Mouse (Mus musculus): ENCODE results near the gene Prrg1.

Prrg1 gene

DNA sequence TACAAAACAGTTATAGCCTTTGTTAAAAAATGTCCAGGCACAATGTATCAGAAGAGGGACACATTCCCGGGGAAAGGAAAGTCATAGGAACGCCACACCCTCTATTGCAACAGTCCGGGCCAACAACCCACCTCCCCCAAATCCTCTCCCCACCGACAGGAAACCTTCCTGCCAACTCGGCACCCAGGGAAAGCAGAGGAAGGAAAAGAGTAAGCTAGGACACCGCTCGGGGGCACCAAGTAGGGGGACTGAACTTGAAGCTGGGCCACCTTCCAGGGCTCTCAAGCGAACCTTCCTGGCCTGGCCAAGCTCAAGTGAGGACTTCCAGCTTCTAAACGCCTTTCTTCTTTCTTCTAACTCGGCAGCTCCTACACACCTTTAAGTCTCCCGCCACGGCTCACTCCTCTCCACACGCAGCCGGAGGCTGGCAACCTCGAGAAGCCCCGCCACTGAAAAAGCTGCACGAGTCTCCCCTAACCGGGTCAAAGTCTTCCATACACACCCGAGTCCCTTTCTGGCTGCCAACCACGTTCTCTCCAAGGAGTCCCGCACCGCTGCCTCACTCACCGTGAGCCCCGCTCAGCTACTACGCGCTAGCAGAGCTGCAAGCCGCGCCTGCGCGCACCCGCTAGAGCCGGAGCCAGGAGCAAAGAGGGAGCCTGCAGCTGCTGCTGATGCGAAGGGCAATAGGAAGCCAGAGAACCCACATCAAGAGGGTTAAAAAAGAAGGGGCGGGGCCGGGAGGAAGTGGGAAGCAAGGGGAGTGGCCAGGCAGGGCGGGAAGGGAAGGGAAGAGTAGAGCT, at the start of gene Prrg1:
Gene Prrg1, minus strand, starts transcription at position 695 of the 803 bp plus-strand sequence.
- TF ChIP-seq GATA4 (IDR thresholded peaks at IDR 0.05; ENCODE audit: insufficient replicate concordance, low read length), result no peak

- TF ChIP-seq GATA4 (IDR thresholded peaks at IDR 0.05; ENCODE audit: insufficient replicate concordance, low read length), result no peak
These were observed 22.1 kb upstream of the Prrg1 start for GRCm38 (mm10) chrX:78605814-78606213.

GRCm38 (mm10) chrX:78593138-78593537, 9.4 kb upstream of the Prrg1 start:
- TF ChIP-seq GATA4 (IDR thresholded peaks at IDR 0.05; ENCODE audit: insufficient replicate concordance, low read length), result no peak

DNA sequence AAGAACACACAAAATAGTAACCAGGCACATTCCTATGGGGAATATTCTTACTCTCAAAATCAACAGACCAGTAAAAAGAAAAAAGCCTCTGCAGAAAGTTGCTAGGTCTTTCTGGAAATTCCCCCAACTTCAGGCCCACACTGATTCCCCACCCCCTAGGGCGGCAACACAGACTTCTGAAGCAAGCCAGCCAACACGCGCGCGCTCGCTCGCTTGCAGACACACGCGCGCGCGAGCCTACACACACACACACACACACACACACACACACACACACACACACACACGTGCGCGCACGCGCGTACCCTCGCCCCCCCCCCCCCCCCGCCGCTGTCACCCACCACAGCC, 868 bp downstream of the Prrg1 start:
- no peak for TF ChIP-seq GATA4 (IDR thresholded peaks at IDR 0.05; ENCODE audit: insufficient replicate concordance, low read length)

GRCm38 (mm10) chrX:78563451-78563850, 20.2 kb downstream of the Prrg1 start:
- TF ChIP-seq GATA4 (IDR thresholded peaks at IDR 0.05; ENCODE audit: insufficient replicate concordance, low read length), result no peak

- TF ChIP-seq GATA4 (IDR thresholded peaks at IDR 0.05; ENCODE audit: insufficient replicate concordance, low read length), result no peak
These were observed 30.3 kb downstream of the Prrg1 start for GRCm38 (mm10) chrX:78553399-78553798.

DNA sequence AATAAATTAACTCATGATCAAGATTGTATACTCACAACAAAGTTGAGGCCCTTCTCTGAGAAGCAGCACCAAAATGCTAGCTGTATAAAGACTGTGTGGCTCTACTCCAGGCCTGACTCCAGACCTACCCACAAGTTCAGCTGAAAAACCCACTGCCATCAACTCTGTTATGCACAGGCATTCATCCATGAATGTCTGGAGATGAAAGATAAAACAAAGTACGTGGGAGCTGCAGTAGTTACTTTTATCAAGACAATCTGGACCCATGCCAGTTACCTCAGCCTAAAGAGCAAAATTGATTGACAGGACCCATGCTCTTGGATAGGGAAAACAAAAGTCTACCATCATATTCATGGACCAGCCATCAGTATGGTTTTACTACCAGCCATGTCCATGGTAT, 31.0 kb downstream of the Prrg1 start:
- no peak for TF ChIP-seq GATA4 (IDR thresholded peaks at IDR 0.05; ENCODE audit: insufficient replicate concordance, low read length)

- TF ChIP-seq GATA4 (IDR thresholded peaks at IDR 0.05; ENCODE audit: insufficient replicate concordance, low read length), result no peak
These were observed 36.0 kb downstream of the Prrg1 start for GRCm38 (mm10) chrX:78547696-78548095.

- no peak for TF ChIP-seq GATA4 (IDR thresholded peaks at IDR 0.05; ENCODE audit: insufficient replicate concordance, low read length)
These were observed 44.0 kb downstream of the Prrg1 start for GRCm38 (mm10) chrX:78539734-78540133.

GRCm38 (mm10) chrX:78538632-78539316, 44.9 kb downstream of the Prrg1 start:
- TF ChIP-seq GATA4 (IDR thresholded peaks at IDR 0.05; ENCODE audit: insufficient replicate concordance, low read length), result no peak

GRCm38 (mm10) chrX:78518301-78518700, 65.4 kb downstream of the Prrg1 start:
- TF ChIP-seq GATA4 (IDR thresholded peaks at IDR 0.05; ENCODE audit: insufficient replicate concordance, low read length), result no peak

- no peak for TF ChIP-seq GATA4 (IDR thresholded peaks at IDR 0.05; ENCODE audit: insufficient replicate concordance, low read length)
These were observed 100.7 kb downstream of the Prrg1 start for GRCm38 (mm10) chrX:78482987-78483386.

DNA sequence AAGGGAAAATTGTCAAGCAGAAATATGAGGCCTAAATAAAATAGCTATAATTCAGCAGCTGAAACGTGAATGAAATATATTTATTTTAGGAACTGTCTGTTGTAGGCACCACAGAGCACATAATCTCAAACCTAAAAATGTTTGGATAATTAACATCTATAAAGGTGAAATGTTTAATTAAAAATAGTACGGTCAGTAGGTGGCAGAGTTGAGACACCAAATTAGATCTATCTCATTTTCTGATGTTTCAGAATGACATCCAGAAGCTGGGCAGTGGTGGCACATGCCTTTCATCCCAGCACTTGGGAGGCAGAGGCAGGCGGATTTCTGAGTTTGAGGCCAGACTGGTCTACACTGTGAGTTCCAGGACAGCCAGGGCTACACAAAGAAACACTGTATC, 104.0 kb downstream of the Prrg1 start:
- no peak for TF ChIP-seq GATA4 (IDR thresholded peaks at IDR 0.05; ENCODE audit: insufficient replicate concordance, low read length)

DNA sequence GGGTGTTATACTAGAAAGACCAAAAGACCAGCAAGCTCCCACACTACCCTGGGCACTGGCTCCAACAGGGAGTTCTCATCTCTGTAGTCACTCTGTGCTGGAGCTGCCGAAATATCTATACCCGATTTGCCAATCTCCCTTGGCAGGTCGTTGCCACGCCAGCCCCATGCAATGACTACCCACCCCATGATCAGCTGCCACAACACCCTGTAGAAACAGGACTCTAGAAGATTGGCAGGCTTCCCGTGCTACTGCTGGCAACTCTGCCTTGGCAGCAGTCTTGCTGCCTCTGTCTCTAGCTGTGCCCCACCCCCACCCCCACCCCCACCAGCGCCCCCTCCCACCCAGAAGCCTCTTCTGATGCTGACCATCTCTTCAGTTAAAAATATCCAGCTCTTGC, 149.3 kb downstream of the Prrg1 start:
- TF ChIP-seq GATA4 (IDR thresholded peaks at IDR 0.05; ENCODE audit: insufficient replicate concordance, low read length), result no peak
